Mouse (Mus musculus) liver, embryonic 16.5 days (tissue): ENCODE results near the gene Ahctf1. TPM values are rescaled to one million over a fixed set of nuclear protein-coding genes. Genes with fewer than 3 reads are reported as not detected.
"Not testable (repeated sequence)": the region's sequence is repeated elsewhere in the genome, so short reads cannot be mapped to it uniquely, and the experiment has no call there.

Experiments
- ATAC-seq: fragments of 200-750 bp; cut with Nextera tagmentation; 2 replicates; pipeline ENCODE4 v1.8.0; 2017; ENCODE audit warnings: low read depth, mild to moderate bottlenecking, moderate number of reproducible peaks, moderate library complexity
- H3K27ac ChIP-seq: fragments of 300-500 bp; sonication (generic); 2 replicates; pipeline ENCODE4 v1.5.1; 2014; ENCODE audit warnings: mild to moderate bottlenecking, low read length
- H3K27me3 ChIP-seq: fragments of 300-500 bp; sonication (generic); 2 replicates; pipeline ENCODE4 v1.6.1; 2014; ENCODE audit warnings: low read depth, low read length, mixed read lengths; ENCODE audit not compliant: control insufficient read depth, insufficient read depth
- H3K36me3 ChIP-seq: fragments of 300-500 bp; sonication (generic); 2 replicates; pipeline ENCODE4 v1.6.1; 2014; ENCODE audit warnings: mild to moderate bottlenecking; ENCODE audit not compliant: control insufficient read depth, insufficient read depth
- H3K4me1 ChIP-seq: fragments of 300-500 bp; sonication (generic); 2 replicates; pipeline ENCODE4 v1.6.1; 2014; ENCODE audit warnings: low read depth, low read length, mixed read lengths; ENCODE audit not compliant: control insufficient read depth
- H3K4me2 ChIP-seq: fragments of 300-500 bp; sonication (generic); 2 replicates; pipeline ENCODE4 v1.6.1; 2014; ENCODE audit warnings: low read depth, low read length, mixed read lengths
- H3K4me3 ChIP-seq: fragments of 300-500 bp; sonication (generic); 2 replicates; pipeline ENCODE4 v1.5.1; 2014; ENCODE audit warnings: low read depth, mild to moderate bottlenecking, low read length
- H3K9ac ChIP-seq: fragments of 300-500 bp; sonication (generic); 2 replicates; pipeline ENCODE4 v1.6.1; 2014; ENCODE audit warnings: low read depth, low read length
- H3K9me3 ChIP-seq: fragments of 300-500 bp; sonication (generic); replicated peaks from 2 replicates; pipeline ENCODE4 v1.6.1; 2016; ENCODE audit warnings: low read length; ENCODE audit not compliant: control insufficient read depth
- WGBS: fragments of 180-500 bp; shearing (Covaris S2); extraction: QIAGEN DNeasy Blood & Tissue Kit; methylation state at CpG from one replicate; pipeline ENCODE4 v1.1.7; 2014; ENCODE audit not compliant: insufficient replicate concordance; 5-methylcytosine and 5-hydroxymethylcytosine counted together
- polyA plus RNA-seq: library from polyadenylated mRNA; unstranded; fragments of >200 nt; fragmentation: Nextera tagmentation; extraction: Ambion mirVana; gene quantifications from 2 replicates; pipeline ENCODE4 v1.2.1, GENCODE M21; 2015

Gene Ahctf1
- polyA plus RNA-seq, 1 experiment from 2014 or later, result 14.4 TPM

DNA sequence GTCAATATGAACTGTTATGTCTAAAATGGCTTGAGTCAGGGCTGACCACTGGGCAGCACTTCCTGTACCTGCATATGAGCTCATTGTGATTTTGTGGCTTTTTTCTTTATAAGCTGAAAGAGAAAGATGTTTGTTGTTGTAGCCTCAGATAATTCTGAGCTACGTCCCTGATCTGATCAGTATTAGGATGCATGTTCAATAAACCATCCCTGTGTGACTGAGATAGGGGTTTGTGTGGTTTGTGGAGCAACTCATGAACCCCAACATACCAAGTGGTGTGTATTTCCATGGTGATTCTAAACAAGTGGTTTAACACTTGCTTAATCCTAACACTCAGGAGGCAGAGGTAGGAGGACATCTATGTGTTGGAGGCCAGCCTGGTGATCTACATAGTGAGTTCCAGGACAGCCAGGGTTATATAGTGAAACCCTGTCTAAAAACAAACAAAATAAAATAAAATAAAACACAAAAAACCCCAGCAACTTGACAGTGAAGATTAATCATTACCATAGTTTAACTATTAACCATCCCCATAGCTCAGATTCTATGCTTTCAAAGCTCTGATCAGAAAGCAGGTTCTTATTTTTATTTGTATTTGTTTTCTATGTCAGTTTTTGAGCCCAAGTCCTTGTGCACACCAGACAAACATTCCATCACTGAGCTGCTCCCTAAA, 32.4 kb upstream of the Ahctf1 start:
- H3K4me1 ChIP-seq, result peaks cover 17% of the 10 kb centered on the region
- peak overlapping the region; percentile 64 for H3K27ac ChIP-seq
- ATAC-seq, result peak; percentile 45
- H3K4me3 ChIP-seq, result no peak overlapping the region
- H3K36me3 ChIP-seq, result no peaks in the 10 kb centered on the region
- no peaks in the 10 kb centered on the region for H3K9me3 ChIP-seq
- H3K27me3 ChIP-seq, result no peaks in the 10 kb centered on the region
- no peak overlapping the region for H3K4me2 ChIP-seq
- no peak overlapping the region for H3K9ac ChIP-seq
- 16% methylated on average over 1 of the region's 1 CpGs for WGBS

DNA sequence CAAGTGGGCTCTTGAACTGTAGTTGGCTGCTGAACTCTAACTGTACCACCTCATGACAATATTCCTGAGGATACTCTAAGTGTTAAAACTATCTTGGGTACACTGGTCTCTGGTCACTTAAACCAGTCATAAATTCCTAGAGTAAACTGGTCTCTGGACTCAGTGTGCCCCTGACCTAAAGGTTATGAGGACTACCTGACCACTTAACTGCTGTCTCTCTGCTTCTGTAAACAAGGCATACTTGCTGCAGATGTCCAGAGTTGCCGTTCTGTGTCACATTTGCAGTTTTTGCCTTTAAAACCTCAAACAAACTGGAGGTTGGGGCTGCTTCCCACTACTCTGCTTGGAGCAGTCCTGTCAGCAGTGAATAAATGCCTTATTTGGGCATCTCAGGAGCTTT, 30.1 kb upstream of the Ahctf1 start:
- H3K27ac ChIP-seq, result no peak overlapping the region
- peaks cover 17% of the 10 kb centered on the region for H3K4me1 ChIP-seq
- H3K27me3 ChIP-seq, result no peaks in the 10 kb centered on the region
- H3K9me3 ChIP-seq, result no peaks in the 10 kb centered on the region
- H3K4me2 ChIP-seq, result no peak overlapping the region
- H3K36me3 ChIP-seq, result no peaks in the 10 kb centered on the region
- no peak overlapping the region for H3K9ac ChIP-seq
- H3K4me3 ChIP-seq, result no peak overlapping the region
- no peak for ATAC-seq
- 78% methylated on average over 1 of the region's 1 CpGs for WGBS

DNA sequence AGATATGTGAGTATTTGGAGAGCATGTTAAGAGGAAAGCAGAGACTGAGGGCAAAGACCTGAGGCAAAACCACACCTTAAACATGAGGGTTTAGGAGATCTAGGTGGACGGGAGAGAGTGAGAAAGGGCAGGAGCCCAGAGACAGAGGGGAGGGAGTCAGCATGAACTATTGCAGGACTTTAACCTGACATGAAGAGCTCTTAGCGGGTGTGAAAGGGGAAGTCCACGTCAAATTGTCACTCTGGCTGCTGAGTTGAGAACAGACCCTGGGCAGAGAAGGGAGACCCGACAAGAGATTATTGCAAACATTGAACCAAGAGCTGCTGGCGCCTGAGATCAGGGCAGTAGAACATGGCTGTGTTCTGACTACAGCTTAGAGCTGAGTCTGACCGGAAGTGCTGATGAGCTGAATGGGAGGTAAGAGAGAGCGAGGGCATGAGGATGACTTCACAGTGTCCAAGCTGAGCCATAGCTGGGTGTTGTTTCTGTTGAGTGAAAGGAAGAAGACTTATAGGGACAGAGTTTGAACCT, 29.3 kb upstream of the Ahctf1 start:
- no peak overlapping the region for H3K4me2 ChIP-seq
- 28% methylated on average over 7 of the region's 7 CpGs for WGBS
- H3K36me3 ChIP-seq, result no peaks in the 10 kb centered on the region
- H3K4me1 ChIP-seq, result peaks cover 17% of the 10 kb centered on the region
- H3K9ac ChIP-seq, result no peak overlapping the region
- H3K9me3 ChIP-seq, result no peaks in the 10 kb centered on the region
- no peak overlapping the region for H3K27ac ChIP-seq
- H3K27me3 ChIP-seq, result no peaks in the 10 kb centered on the region
- no peak for ATAC-seq
- no peak overlapping the region for H3K4me3 ChIP-seq

DNA sequence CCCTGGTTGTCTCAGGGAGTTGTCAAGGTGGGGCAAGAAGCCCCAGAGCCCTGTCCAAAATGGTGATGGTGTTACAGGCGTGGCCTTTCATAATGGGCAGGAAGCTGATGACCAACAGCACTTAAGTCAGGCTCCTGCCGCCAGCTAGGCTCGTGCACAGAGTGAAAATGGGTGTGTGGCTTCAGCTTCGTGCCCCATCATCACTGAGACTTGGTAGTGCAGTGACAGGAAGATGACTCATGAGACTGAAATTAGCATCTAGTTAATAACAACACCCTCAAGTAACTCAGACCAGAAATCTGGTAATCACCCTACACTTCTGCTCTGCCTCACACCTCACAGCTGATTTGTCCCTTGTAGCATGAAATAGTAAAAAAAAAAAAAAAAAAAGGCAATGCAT, 25.4 kb upstream of the Ahctf1 start:
- no peak for ATAC-seq
- no peak overlapping the region for H3K9ac ChIP-seq
- H3K36me3 ChIP-seq, result no peaks in the 10 kb centered on the region
- H3K9me3 ChIP-seq, result peaks cover 2% of the 10 kb centered on the region
- no peaks in the 10 kb centered on the region; the same call in 1 of the 2 replicates for H3K4me1 ChIP-seq
- H3K4me2 ChIP-seq, result no peak overlapping the region
- H3K27ac ChIP-seq, result no peak overlapping the region
- no peak overlapping the region for H3K4me3 ChIP-seq
- no peaks in the 10 kb centered on the region for H3K27me3 ChIP-seq
- whole genome bisulfite sequencing, result 25% methylated on average over 4 of the region's 4 CpGs

DNA sequence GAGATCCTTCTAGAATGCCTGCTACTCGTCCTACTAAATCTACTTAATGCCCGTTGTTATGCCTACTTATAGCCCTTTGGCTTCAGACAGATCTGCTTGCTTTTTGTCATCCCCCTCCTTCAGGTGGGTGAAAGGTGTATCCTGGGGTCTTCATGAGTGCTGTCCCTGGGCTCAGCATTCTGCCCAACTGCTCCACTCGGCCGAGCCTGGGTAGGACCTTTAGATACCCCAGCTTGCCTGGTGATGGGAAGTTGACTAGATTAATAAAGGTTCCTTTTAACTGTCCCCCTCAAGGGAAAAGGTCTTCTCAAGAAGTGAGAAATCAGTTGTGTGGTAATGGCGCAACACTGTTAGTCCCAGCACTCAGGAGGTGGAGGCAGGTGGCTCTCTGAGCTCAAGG, 24.6 kb upstream of the Ahctf1 start:
- Histone ChIP-seq H3K4me1 (no peaks in the 10 kb centered on the region; the same call in 1 of the 2 replicates), H3K4me2 (no peak overlapping the region), H3K27ac (no peak overlapping the region), H3K36me3 (no peaks in the 10 kb centered on the region), H3K9me3 (peaks cover 2% of the 10 kb centered on the region), H3K9ac (no peak overlapping the region), H3K4me3 (no peak overlapping the region), H3K27me3 (no peaks in the 10 kb centered on the region)
- ATAC-seq, result no peak
- 72% methylated on average over 5 of the region's 5 CpGs for WGBS

DNA sequence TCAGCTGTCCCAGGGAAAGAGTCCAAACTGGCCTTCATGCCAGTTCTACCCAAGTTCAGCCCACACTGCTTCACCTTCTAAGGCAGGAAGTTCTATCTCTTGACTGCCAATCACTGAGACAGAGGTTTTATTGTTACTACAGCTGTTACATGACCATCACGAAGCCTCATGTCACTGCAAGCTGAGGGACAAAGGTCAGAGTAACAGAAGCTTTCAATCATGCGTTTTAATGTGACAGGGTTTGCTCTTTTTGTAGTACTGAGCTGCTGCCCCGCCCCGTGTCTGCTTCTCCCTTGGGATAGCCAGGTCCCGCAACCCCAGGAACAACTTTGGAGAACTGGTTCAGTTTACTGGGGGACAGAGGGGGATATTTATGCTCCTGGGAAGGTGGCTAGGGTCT, 21.1 kb upstream of the Ahctf1 start:
- WGBS, result 63% methylated on average over 5 of the region's 5 CpGs

DNA sequence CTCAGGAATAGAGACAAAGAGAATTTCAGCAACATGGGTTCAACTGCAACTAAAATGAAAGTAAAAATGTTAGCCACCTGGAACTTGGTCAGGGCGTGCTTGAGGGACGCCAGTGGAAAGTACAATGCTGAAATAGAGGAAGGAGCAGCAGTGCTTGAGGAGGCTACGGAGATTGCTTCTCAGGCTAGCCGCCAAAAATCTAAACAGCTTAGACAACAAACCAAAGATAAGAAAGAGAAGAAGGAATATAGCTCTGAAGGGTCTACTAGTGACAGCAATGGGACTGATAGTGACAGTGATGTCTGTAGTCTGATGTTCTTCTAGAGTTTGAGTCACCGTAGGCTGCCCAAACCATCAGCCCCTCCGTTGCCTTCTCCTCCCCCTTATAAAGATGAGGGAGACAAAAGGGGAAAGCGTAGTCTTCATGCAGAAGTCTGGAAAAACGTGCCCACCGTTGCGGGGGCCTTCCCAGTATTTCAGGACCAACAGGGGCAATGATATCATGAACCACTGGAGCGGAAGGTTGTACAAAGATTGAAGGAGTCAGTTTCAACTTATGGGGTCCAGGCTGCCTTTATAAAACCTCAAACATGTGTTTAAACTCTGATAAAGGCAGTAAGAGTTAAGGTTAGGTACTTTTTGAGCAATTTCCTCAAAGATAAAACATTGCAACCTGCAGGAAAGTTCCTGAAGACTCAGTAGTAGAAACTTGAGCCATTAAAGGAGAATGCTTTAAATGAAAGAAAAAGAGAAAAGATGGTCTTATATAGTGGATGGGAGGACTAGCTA, 15.2 kb upstream of the Ahctf1 start:
- WGBS, result 31% methylated on average over 11 of the region's 11 CpGs
- not testable (repeated sequence) for ATAC-seq, H3K9me3 ChIP-seq, H3K4me3 ChIP-seq, H3K27ac ChIP-seq, H3K4me1 ChIP-seq, H3K9ac ChIP-seq, H3K36me3 ChIP-seq, H3K27me3 ChIP-seq
- peak overlapping the region; percentile 37 for H3K4me2 ChIP-seq

More for the DNA sequence above, 21.1 kb upstream of the Ahctf1 start:
- H3K27ac ChIP-seq, result no peak overlapping the region
- no peaks in the 10 kb centered on the region; the same call in 1 of the 2 replicates for H3K4me1 ChIP-seq
- H3K4me2 ChIP-seq, result no peak overlapping the region
- no peaks in the 10 kb centered on the region for H3K36me3 ChIP-seq
- ATAC-seq, result no peak
- peaks cover 2% of the 10 kb centered on the region for H3K9me3 ChIP-seq
- H3K9ac ChIP-seq, result no peak overlapping the region
- H3K4me3 ChIP-seq, result no peak overlapping the region
- no peaks in the 10 kb centered on the region for H3K27me3 ChIP-seq

DNA sequence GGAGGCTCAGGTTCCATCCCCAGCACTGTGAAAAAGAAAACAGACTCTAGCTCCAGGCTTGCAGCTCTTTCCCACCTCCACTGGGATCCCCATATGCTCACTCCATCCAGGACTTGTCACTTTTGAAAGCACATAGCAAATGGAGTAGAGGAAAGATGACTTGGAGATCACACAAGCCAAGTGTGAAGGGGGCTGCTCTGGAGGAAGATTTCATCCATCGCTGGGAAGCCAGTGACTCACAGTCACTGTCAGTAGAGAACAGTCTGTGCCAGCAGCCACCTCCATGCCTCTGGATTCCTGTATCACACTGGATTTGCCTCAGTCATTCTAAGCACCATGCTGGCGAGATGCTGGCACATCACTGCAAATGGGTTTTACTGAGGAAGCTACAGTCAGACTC, 11.1 kb upstream of the Ahctf1 start:
- no peak overlapping the region for H3K27ac ChIP-seq
- ATAC-seq, result no peak
- no peak overlapping the region for H3K4me2 ChIP-seq
- no peak overlapping the region for H3K4me3 ChIP-seq
- peaks cover 21% of the 10 kb centered on the region for H3K4me1 ChIP-seq
- H3K36me3 ChIP-seq, result no peaks in the 10 kb centered on the region
- 77% methylated on average over 2 of the region's 2 CpGs for WGBS
- no peak overlapping the region for H3K9ac ChIP-seq
- no peaks in the 10 kb centered on the region for H3K9me3 ChIP-seq
- no peaks in the 10 kb centered on the region for H3K27me3 ChIP-seq

DNA sequence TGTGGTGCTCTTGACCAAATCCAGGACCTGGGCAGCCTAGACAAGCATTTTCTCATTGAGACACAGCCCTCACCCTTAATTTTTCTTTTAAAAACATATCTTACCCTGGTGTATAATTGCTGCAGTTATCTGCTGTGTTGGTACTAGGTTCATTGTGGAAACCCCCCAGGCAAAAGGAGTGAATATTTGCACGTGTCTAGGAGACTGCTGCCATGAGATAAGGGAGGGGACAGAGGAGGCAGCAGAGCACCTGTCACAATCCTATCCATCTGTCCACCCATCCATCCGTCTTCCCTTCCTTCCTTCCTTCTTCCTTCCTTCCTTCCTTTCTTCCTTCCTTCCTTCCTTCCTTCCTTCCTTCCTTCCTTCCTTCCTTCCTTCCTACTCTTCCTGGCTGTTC, 9.9 kb upstream of the Ahctf1 start:
- ATAC-seq, result peak; percentile 88
- H3K9me3 ChIP-seq, result no peaks in the 10 kb centered on the region
- H3K4me1 ChIP-seq, result peaks cover 24% of the 10 kb centered on the region

More for the DNA sequence above, 9.9 kb upstream of the Ahctf1 start:
- Histone ChIP-seq H3K27ac (no peak overlapping the region), H3K4me3 (no peak overlapping the region), H3K4me2 (no peak overlapping the region), H3K36me3 (no peaks in the 10 kb centered on the region), H3K27me3 (no peaks in the 10 kb centered on the region), H3K9ac (no peak overlapping the region)
- 15% methylated on average over 2 of the region's 2 CpGs for WGBS
